Mouse (Mus musculus): Measurements from ENCODE around the gene Vamp2. TPM values are rescaled to one million over a fixed set of nuclear protein-coding genes. Genes with fewer than 3 reads are reported as not detected.

Vamp2 gene
- polyA plus RNA-seq, 1 experiment from 2014 or later, result 50.3 TPM

GRCm38 (mm10) chr11:69111865-69112264 lies 23.6 kb downstream of the Vamp2 start:
- Histone ChIP-seq H3K4me1 (replicated peaks; ENCODE audit: control insufficient read depth, insufficient read depth, low read length) (no peaks in the 10 kb centered on the region), H3K4me3 (ENCODE audit: low read depth, low read length) (no peak overlapping the region), H3K9ac (ENCODE audit: low read depth, low read length) (no peak overlapping the region), H3K36me3 (ENCODE audit: control insufficient read depth, insufficient read depth) (peaks cover 27% of the 10 kb centered on the region), H3K4me2 (replicated peaks; ENCODE audit: low read depth) (no peak overlapping the region; the same call in 1 of the 2 replicates), H3K27ac (ENCODE audit: low read depth, low read length) (no peak overlapping the region), H3K9me3 (ENCODE audit: control insufficient read depth) (no peaks in the 10 kb centered on the region), H3K27me3 (replicated peaks; ENCODE audit: control insufficient read depth, insufficient read depth, low read length) (no peaks in the 10 kb centered on the region)
- ATAC-seq, result no peak
- TF ChIP-seq CTCF (IDR thresholded peaks at IDR 0.05; ENCODE audit: low read depth), result no peak
- WGBS, result 72% methylated on average over 4 of the region's 4 CpGs

GRCm38 (mm10) chr11:69114018-69114417 lies 25.7 kb downstream of the Vamp2 start:
- Histone ChIP-seq H3K9ac (ENCODE audit: low read depth, low read length) (no peak overlapping the region), H3K4me2 (replicated peaks; ENCODE audit: low read depth) (no peak overlapping the region), H3K27ac (ENCODE audit: low read depth, low read length) (no peak overlapping the region), H3K4me3 (ENCODE audit: low read depth, low read length) (no peak overlapping the region), H3K36me3 (ENCODE audit: control insufficient read depth, insufficient read depth) (peaks cover 5% of the 10 kb centered on the region; the same call in 1 of the 2 replicates), H3K27me3 (replicated peaks; ENCODE audit: control insufficient read depth, insufficient read depth, low read length) (no peaks in the 10 kb centered on the region), H3K4me1 (replicated peaks; ENCODE audit: control insufficient read depth, insufficient read depth, low read length) (no peaks in the 10 kb centered on the region), H3K9me3 (ENCODE audit: control insufficient read depth) (no peaks in the 10 kb centered on the region)
- WGBS, result 62% methylated on average over 3 of the region's 3 CpGs
- no peak for TF ChIP-seq CTCF (IDR thresholded peaks at IDR 0.05; ENCODE audit: low read depth)
- no peak for ATAC-seq

- Histone ChIP-seq H3K9ac (ENCODE audit: low read depth, low read length) (no peak overlapping the region), H3K9me3 (ENCODE audit: control insufficient read depth) (no peaks in the 10 kb centered on the region), H3K27ac (ENCODE audit: low read depth, low read length) (no peak overlapping the region), H3K36me3 (ENCODE audit: control insufficient read depth, insufficient read depth) (no peaks in the 10 kb centered on the region), H3K4me2 (replicated peaks; ENCODE audit: low read depth) (no peak overlapping the region), H3K27me3 (replicated peaks; ENCODE audit: control insufficient read depth, insufficient read depth, low read length) (no peaks in the 10 kb centered on the region), H3K4me3 (ENCODE audit: low read depth, low read length) (no peak overlapping the region), H3K4me1 (replicated peaks; ENCODE audit: control insufficient read depth, insufficient read depth, low read length) (no peaks in the 10 kb centered on the region)
- 80% methylated on average over 3 of the region's 3 CpGs for WGBS
- no peak for TF ChIP-seq CTCF (IDR thresholded peaks at IDR 0.05; ENCODE audit: low read depth)
- no peak for ATAC-seq
Observed at GRCm38 (mm10) chr11:69114621-69115020, 26.3 kb downstream of the Vamp2 start.

GRCm38 (mm10) chr11:69116843-69117242 lies 28.6 kb downstream of the Vamp2 start:
- Histone ChIP-seq H3K9me3 (ENCODE audit: control insufficient read depth) (no peaks in the 10 kb centered on the region), H3K4me2 (replicated peaks; ENCODE audit: low read depth) (0 out of 2 replicates have a peak overlapping the region, but pooled peaks have one; percentile 95), H3K27ac (ENCODE audit: low read depth, low read length) (no peak overlapping the region), H3K4me1 (replicated peaks; ENCODE audit: control insufficient read depth, insufficient read depth, low read length) (0 out of 2 replicates have a peak, but pooled peaks cover 12% of the 10 kb centered on the region), H3K27me3 (replicated peaks; ENCODE audit: control insufficient read depth, insufficient read depth, low read length) (no peaks in the 10 kb centered on the region), H3K9ac (ENCODE audit: low read depth, low read length) (no peak overlapping the region), H3K36me3 (ENCODE audit: control insufficient read depth, insufficient read depth) (no peaks in the 10 kb centered on the region), H3K4me3 (ENCODE audit: low read depth, low read length) (no peak overlapping the region)
- ATAC-seq, result no peak
- TF ChIP-seq CTCF (IDR thresholded peaks at IDR 0.05; ENCODE audit: low read depth), result no peak
- WGBS, result 62% methylated on average over 5 of the region's 5 CpGs

- ATAC-seq, result peak; percentile 63
- H3K9me3 ChIP-seq (ENCODE audit: control insufficient read depth), result no peaks in the 10 kb centered on the region
- H3K4me1 ChIP-seq (replicated peaks; ENCODE audit: control insufficient read depth, insufficient read depth, low read length), result 0 out of 2 replicates have a peak, but pooled peaks cover 12% of the 10 kb centered on the region
- H3K27me3 ChIP-seq (replicated peaks; ENCODE audit: control insufficient read depth, insufficient read depth, low read length), result no peaks in the 10 kb centered on the region
- TF ChIP-seq CTCF (IDR thresholded peaks at IDR 0.05; ENCODE audit: low read depth), result no peak
- H3K36me3 ChIP-seq (ENCODE audit: control insufficient read depth, insufficient read depth), result no peaks in the 10 kb centered on the region
- peak overlapping the region; percentile 77 for H3K27ac ChIP-seq (ENCODE audit: low read depth, low read length)
- WGBS, result under 1% methylated on average over 45 of the region's 45 CpGs
- H3K9ac ChIP-seq (ENCODE audit: low read depth, low read length), result peak overlapping the region; percentile 72
- peak overlapping the region; percentile 95 for H3K4me2 ChIP-seq (replicated peaks; ENCODE audit: low read depth)
- H3K4me3 ChIP-seq (ENCODE audit: low read depth, low read length), result peak overlapping the region; percentile 76
Observed at GRCm38 (mm10) chr11:69117737-69118695, 29.7 kb downstream of the Vamp2 start.

GRCm38 (mm10) chr11:69118765-69119164 lies 30.5 kb downstream of the Vamp2 start:
- H3K27me3 ChIP-seq (replicated peaks; ENCODE audit: control insufficient read depth, insufficient read depth, low read length), result no peaks in the 10 kb centered on the region
- WGBS, result 2% methylated on average over 15 of the region's 15 CpGs
- H3K4me2 ChIP-seq (replicated peaks; ENCODE audit: low read depth), result peak overlapping the region; percentile 95
- no peak for TF ChIP-seq CTCF (IDR thresholded peaks at IDR 0.05; ENCODE audit: low read depth)
- H3K9ac ChIP-seq (ENCODE audit: low read depth, low read length), result no peak overlapping the region
- H3K36me3 ChIP-seq (ENCODE audit: control insufficient read depth, insufficient read depth), result no peaks in the 10 kb centered on the region
- ATAC-seq, result peak; percentile 14
- H3K4me1 ChIP-seq (replicated peaks; ENCODE audit: control insufficient read depth, insufficient read depth, low read length), result 0 out of 2 replicates have a peak, but pooled peaks cover 12% of the 10 kb centered on the region
- no peak overlapping the region for H3K27ac ChIP-seq (ENCODE audit: low read depth, low read length)
- peak overlapping the region; percentile 76 for H3K4me3 ChIP-seq (ENCODE audit: low read depth, low read length)
- no peaks in the 10 kb centered on the region for H3K9me3 ChIP-seq (ENCODE audit: control insufficient read depth)

Data from intestine, postnatal 0 days (tissue).